Mouse (Mus musculus): ENCODE data around the gene Polr2a.
"Not testable (repeated sequence)": the region's sequence is repeated elsewhere in the genome, so short reads cannot be mapped to it uniquely, and the experiment has no call there.

The Polr2a gene

GRCm38 (mm10) chr11:69752686-69753085 lies 5.8 kb downstream of the Polr2a start:
- no peak for DNase-seq (ENCODE audit: low read depth)

- no peak for DNase-seq (ENCODE audit: low read depth)
These were observed 6.8 kb downstream of the Polr2a start for GRCm38 (mm10) chr11:69751635-69752034.

- DNase-seq (ENCODE audit: low read depth) = not testable (repeated sequence)
These were observed 27.0 kb downstream of the Polr2a start for GRCm38 (mm10) chr11:69731408-69731807.

GRCm38 (mm10) chr11:69729063-69729462 lies 29.4 kb downstream of the Polr2a start:
- no peak for DNase-seq (ENCODE audit: low read depth)

GRCm38 (mm10) chr11:69725951-69726350 lies 32.5 kb downstream of the Polr2a start:
- DNase-seq (ENCODE audit: low read depth) = no peak

GRCm38 (mm10) chr11:69723074-69723473 lies 35.4 kb downstream of the Polr2a start:
- no peak for DNase-seq (ENCODE audit: low read depth)

- no peak for DNase-seq (ENCODE audit: low read depth)
These were observed 37.6 kb downstream of the Polr2a start for GRCm38 (mm10) chr11:69720852-69721251.

- DNase-seq (ENCODE audit: low read depth) = no peak
These were observed 39.0 kb downstream of the Polr2a start for GRCm38 (mm10) chr11:69719423-69719822.

GRCm38 (mm10) chr11:69718661-69719060 lies 39.8 kb downstream of the Polr2a start:
- no peak for DNase-seq (ENCODE audit: low read depth)

- no peak for DNase-seq (ENCODE audit: low read depth)
These were observed 41.5 kb downstream of the Polr2a start for GRCm38 (mm10) chr11:69716953-69717352.

- DNase-seq (ENCODE audit: low read depth) = no peak
These were observed 42.5 kb downstream of the Polr2a start for GRCm38 (mm10) chr11:69715929-69716328.

GRCm38 (mm10) chr11:69715482-69715881 lies 43.0 kb downstream of the Polr2a start:
- no peak for DNase-seq (ENCODE audit: low read depth)

GRCm38 (mm10) chr11:69714636-69715329 lies 43.7 kb downstream of the Polr2a start:
- DNase-seq (ENCODE audit: low read depth) = no peak

GRCm38 (mm10) chr11:69712954-69713672 lies 45.3 kb downstream of the Polr2a start:
- DNase-seq (ENCODE audit: low read depth) = no peak

- DNase-seq (ENCODE audit: low read depth) = no peak
These were observed 47.4 kb downstream of the Polr2a start for GRCm38 (mm10) chr11:69711082-69711481.

- DNase-seq (ENCODE audit: low read depth) = no peak
These were observed 48.0 kb downstream of the Polr2a start for GRCm38 (mm10) chr11:69710470-69710869.

GRCm38 (mm10) chr11:69709554-69710446 lies 48.6 kb downstream of the Polr2a start:
- DNase-seq (ENCODE audit: low read depth) = no peak

- DNase-seq (ENCODE audit: low read depth) = no peak
These were observed 49.7 kb downstream of the Polr2a start for GRCm38 (mm10) chr11:69708614-69709265.

GRCm38 (mm10) chr11:69707873-69708381 lies 50.5 kb downstream of the Polr2a start:
- no peak for DNase-seq (ENCODE audit: low read depth)

- DNase-seq (ENCODE audit: low read depth) = no peak
These were observed 51.0 kb downstream of the Polr2a start for GRCm38 (mm10) chr11:69707480-69707847.

GRCm38 (mm10) chr11:69706775-69707479 lies 51.5 kb downstream of the Polr2a start:
- DNase-seq (ENCODE audit: low read depth) = peak; percentile 96

Measured in fibroblast of lung, adult 2 months (primary cell).